Mouse (Mus musculus): ENCODE data around the gene Arfgef2. TPM values are rescaled to one million over a fixed set of nuclear protein-coding genes. Genes with fewer than 3 reads are reported as not detected.

The Arfgef2 gene
- total RNA-seq, 2 experiments from 2014 or later: 25.7 to 27.0 TPM

- no peak for DNase-seq
Measured at GRCm38 (mm10) chr2:166857118-166857517, 51.7 kb downstream of the Arfgef2 start.

- DNase-seq: no peak
Measured at GRCm38 (mm10) chr2:166859214-166859613, 53.8 kb downstream of the Arfgef2 start.

GRCm38 (mm10) chr2:166862505-166862904, 57.1 kb downstream of the Arfgef2 start:
- no peak for DNase-seq

GRCm38 (mm10) chr2:166865476-166865875, 60.1 kb downstream of the Arfgef2 start:
- DNase-seq: no peak

- DNase-seq: no peak
Measured at GRCm38 (mm10) chr2:166870271-166870865, 65.0 kb downstream of the Arfgef2 start.

- DNase-seq: no peak
Measured at GRCm38 (mm10) chr2:166870899-166871298, 65.5 kb downstream of the Arfgef2 start.

- DNase-seq: no peak
Measured at GRCm38 (mm10) chr2:166874675-166875280, 69.4 kb downstream of the Arfgef2 start.

GRCm38 (mm10) chr2:166875561-166875960, 70.2 kb downstream of the Arfgef2 start:
- no peak for DNase-seq

GRCm38 (mm10) chr2:166876331-166876730, 70.9 kb downstream of the Arfgef2 start:
- no peak for DNase-seq

GRCm38 (mm10) chr2:166885066-166885465, 79.7 kb downstream of the Arfgef2 start:
- DNase-seq: no peak

GRCm38 (mm10) chr2:166885619-166886018, 80.2 kb downstream of the Arfgef2 start:
- no peak for DNase-seq

GRCm38 (mm10) chr2:166886231-166886630, 80.8 kb downstream of the Arfgef2 start:
- DNase-seq: no peak

GRCm38 (mm10) chr2:166887816-166888215, 82.4 kb downstream of the Arfgef2 start:
- DNase-seq: no peak

- no peak for DNase-seq
Measured at GRCm38 (mm10) chr2:166891366-166891880, 86.0 kb downstream of the Arfgef2 start.

- DNase-seq: no peak
Measured at GRCm38 (mm10) chr2:166892158-166892680, 86.8 kb downstream of the Arfgef2 start.

- no peak for DNase-seq
Measured at GRCm38 (mm10) chr2:166893036-166893435, 87.6 kb downstream of the Arfgef2 start.

- DNase-seq: no peak
Measured at GRCm38 (mm10) chr2:166896368-166896767, 91.0 kb downstream of the Arfgef2 start.

- no peak for DNase-seq
Measured at GRCm38 (mm10) chr2:166896974-166897373, 91.6 kb downstream of the Arfgef2 start.

- DNase-seq: no peak
Measured at GRCm38 (mm10) chr2:166899161-166899560, 93.8 kb downstream of the Arfgef2 start.

- no peak for DNase-seq
Measured at GRCm38 (mm10) chr2:166899746-166900145, 94.4 kb downstream of the Arfgef2 start.

- DNase-seq: no peak
Measured at GRCm38 (mm10) chr2:166900792-166901505, 95.6 kb downstream of the Arfgef2 start.

- DNase-seq: no peak
Measured at GRCm38 (mm10) chr2:166903719-166904282, 98.4 kb downstream of the Arfgef2 start.

Measured in gastrocnemius, postnatal 25 days (tissue).